Mouse (Mus musculus): ENCODE results near the gene Proca1.

Gene Proca1

DNA sequence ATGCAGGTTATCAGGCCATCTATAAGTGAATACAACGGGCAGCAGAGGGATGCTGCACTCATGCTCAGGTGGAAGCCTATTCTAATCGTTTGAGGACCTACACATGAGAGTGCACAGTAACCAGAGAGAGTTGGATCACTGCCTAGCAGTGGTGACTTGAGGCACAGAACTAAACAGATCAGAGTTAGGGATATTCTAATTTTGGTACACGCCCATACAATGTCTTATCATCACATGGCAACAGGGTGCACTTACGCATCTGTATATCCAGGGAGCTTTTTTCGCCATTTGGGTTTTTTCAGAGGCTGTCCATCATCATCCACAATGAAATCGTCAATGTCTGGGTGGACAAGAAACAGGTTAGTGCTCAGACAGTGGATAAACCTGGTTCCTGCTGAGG lies 38.3 kb downstream of the Proca1 start:
- DNase-seq: no peak

DNA sequence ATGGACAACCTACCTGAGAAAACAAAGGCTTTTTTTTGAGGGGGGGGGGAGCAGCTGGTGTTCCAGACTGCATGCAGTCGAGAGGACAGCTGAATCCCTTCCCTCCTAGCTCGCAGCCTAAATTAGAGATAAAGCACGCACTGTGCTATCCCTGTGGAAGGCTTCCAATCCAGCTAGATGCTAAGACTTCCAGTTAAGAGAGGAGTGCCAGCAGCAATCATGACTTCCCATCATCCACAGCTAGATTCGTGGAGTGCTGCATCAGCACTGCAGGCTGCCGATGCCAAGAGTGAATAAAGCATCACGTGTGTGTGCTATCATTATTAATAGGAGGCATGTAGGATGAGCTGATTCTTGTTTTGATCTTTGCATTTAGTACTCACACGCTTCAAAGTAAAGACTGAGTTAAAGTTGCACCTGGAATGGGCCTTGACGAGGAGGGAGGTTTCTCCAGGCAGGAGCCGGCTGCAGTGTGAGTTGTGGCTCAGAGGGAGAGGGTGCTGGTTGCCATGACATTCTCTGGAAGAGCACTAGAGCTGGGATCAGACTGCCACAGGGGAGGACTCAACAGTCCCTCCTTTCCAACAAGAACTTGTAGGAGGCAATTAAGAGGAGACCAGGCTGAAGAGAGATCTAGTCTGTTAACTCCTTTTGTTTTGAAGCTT lies 47.1 kb downstream of the Proca1 start:
- no peak for DNase-seq

DNA sequence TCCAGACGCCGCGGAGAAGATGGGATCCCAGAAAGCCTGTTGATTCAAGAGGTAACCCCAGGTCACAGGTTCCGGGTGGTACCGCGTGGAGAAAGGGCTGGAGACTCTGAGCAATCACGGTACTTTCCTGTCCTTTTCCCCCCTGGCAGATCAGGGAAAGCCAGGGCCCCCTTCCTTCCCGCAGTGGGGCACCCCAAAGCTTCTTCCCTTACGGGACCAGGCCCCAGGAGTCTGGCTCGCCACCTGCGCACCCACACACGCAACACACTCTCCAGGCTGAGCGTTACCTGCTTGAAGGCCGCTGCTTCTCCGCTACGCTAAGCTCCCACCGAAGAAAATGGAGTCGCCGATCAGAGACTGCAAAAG lies 52.1 kb downstream of the Proca1 start:
- no peak for DNase-seq

DNA sequence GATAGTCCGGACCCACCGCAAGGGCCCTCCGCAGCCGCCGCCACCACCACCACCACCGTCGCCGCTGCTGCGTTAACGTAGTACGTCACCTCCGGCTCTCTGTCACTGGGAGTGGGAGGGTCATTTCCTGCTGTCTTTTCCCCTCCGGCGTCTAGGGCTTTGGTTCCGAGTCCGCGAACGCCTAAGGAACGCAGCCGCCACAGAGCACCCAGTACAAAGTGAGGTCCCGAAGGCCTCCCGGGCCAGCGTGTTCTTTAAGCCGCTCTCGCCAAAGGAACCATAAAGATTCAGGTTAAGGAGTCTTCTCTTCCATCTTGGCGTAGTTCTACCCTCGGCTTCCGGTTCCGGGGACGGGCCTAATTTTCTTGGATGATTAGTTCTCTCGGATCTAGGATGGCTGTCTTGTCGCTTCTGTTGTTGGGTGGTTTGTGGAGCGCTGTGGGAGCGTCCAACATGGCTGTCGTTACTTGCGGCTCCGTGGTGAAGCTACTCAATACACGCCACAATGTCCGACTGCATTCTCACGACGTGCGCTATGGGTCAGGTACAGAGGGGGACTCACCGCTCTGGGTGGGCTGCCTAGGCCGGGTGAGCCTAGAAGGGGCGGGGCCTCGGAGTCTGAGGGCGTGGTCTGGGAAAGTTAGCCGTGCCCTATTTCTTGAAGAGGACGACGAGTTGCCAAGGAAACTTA lies 52.6 kb downstream of the Proca1 start, which contains the start of the genes Sdf2 and Supt6:
Gene Sdf2 (plus strand): TSS at position 120 of the 691 bp plus-strand sequence.
Gene Supt6 (minus strand): TSS at position 361 of the 691 bp plus-strand sequence.
- peak; percentile 86 to 87 for DNase-seq

DNA sequence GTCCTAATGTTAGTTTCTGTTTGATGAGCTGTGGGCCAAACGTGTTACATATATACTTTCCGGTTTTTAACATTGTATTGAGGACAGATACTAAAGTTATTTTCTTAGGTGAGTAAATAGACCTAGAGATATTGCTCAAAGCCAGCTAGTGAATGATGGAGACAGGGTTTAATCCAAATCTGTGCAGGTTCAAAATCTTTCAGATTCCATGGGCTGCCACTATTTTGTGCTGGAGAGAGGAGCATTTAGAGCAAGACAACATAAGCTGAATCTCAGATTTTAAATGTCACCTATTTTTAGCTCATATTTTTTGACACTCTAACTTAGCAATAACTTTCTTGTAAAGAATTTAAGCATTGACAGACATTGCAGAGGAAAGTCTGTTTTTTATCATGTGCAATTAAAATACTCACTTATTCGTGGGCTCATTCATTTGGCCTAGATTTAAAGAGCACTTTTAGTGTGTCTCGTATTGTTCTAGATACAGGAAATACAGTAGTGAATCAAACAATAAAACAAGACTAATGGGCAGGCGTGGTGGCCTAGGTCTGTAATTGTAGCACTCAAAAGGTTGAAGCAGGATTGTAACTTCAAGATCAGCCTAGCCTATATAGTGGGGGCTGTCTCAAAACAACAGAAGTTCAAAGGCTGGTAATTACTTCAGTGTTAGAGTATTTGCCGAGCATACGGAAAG lies 53.3 kb downstream of the Proca1 start:
- no peak for DNase-seq

DNA sequence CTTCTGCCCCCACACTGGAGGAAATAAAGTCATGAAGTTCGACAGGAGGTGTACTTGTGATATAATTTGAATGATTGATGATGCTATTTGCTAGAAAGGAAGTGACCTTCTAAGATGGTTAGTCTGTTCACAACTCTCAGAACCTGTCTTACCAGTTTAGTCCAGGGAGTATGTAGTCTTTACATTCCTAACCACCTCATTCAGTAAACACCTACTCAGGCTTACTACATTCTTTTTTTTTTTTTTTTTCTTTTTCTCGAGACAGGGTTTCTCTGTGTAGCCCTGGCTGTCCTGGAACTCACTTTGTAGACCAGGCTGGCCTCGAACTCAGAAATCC lies 53.8 kb downstream of the Proca1 start:
- DNase-seq: no peak

DNA sequence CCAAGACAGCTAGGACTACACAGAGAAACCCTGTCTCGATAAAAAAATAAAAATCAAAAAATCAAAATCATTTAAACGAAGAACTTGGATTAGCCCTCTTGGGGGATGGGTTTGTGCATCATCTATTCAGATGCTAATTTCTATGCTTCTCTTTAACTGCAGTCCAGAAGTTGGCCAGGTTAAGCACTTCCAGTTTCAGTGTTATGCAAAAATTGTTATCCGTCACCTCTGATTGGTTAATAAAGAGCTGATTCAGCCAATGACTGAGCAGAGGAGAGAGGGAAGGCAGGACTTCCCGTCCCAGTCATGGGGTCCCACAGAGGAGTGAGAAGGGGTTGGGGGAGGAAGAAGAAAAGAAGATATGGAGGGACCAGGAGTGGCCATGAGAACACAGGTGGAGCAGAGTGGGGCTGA lies 54.5 kb downstream of the Proca1 start:
- DNase-seq: no peak
